17 mouse cellular contexts compared by ENCODE assay signal in genomic region chr12:16726229-16726628, GRCm38 (mm10).
DNase-seq lines count a peak whose midpoint lies in the region; ATAC-seq and TF ChIP-seq lines count a peak whose summit lies in the region.
"Had no signal": no experiment of that assay in that cellular context is flagged by ENCODE, and none has a peak within 500 bp of the region (broad histone marks: within the 10 kb centered on the region; RNA-seq: fewer than 3 reads in every experiment).

No protein-coding gene starts in this region.

- 27% methylated on average over 3 of the region's 3 CpGs for WGBS in heart, embryonic 15.5 days
- WGBS in intestine, embryonic 14.5 days = 50% methylated on average over 3 of the region's 3 CpGs
- WGBS in intestine, postnatal 0 days = 37% methylated on average over 3 of the region's 3 CpGs
- WGBS in liver, embryonic 16.5 days (ENCODE audit: insufficient replicate concordance) = 26% methylated on average over 3 of the region's 3 CpGs

- no peak overlapping the region for H3K4me2 ChIP-seq in heart, embryonic 15.5 days
- no peak overlapping the region for H3K4me2 ChIP-seq in intestine, embryonic 14.5 days (ENCODE audit: low read length)
- H3K4me2 ChIP-seq in intestine, postnatal 0 days (replicated peaks; ENCODE audit: low read depth) = no peak overlapping the region
- no peak overlapping the region for H3K4me2 ChIP-seq in liver, embryonic 16.5 days (ENCODE audit: low read depth, low read length)
- H3K4me2 ChIP-seq: forebrain, embryonic 15.5 days; midbrain, embryonic 12.5 days had no signal

- no peak for TF ChIP-seq CTCF in intestine, postnatal 0 days (IDR thresholded peaks at IDR 0.05; ENCODE audit: low read depth)

- no peak overlapping the region for H3K4me3 ChIP-seq in heart, embryonic 15.5 days
- no peak overlapping the region for H3K4me3 ChIP-seq in intestine, embryonic 14.5 days (ENCODE audit: low read depth, low read length)
- H3K4me3 ChIP-seq in intestine, postnatal 0 days (ENCODE audit: low read depth, low read length) = no peak overlapping the region
- H3K4me3 ChIP-seq in liver, embryonic 16.5 days (ENCODE audit: low read depth, low read length) = no peak overlapping the region
- H3K4me3 ChIP-seq: forebrain, embryonic 15.5 days; gastrocnemius, adult 2 months; midbrain, embryonic 12.5 days; myocyte had no signal

- H3K9ac ChIP-seq in heart, embryonic 15.5 days = no peak overlapping the region
- H3K9ac ChIP-seq in intestine, embryonic 14.5 days (ENCODE audit: low read length) = no peak overlapping the region
- H3K9ac ChIP-seq in intestine, postnatal 0 days (ENCODE audit: low read depth, low read length) = no peak overlapping the region
- no peak overlapping the region for H3K9ac ChIP-seq in liver, embryonic 16.5 days (ENCODE audit: low read depth, low read length)
- H3K9ac ChIP-seq: forebrain, embryonic 15.5 days; midbrain, embryonic 12.5 days had no signal

- no peak for DNase-seq in heart, adult 11 months
- DNase-seq in intestine, embryonic 14.5 days (ENCODE audit: low spot score) = peak; percentile 61
- DNase-seq in B cell, adult 2 months = no peak
- DNase-seq in cerebellum, postnatal 14 days = no peak
- no peak for DNase-seq in retina, postnatal 1 day
- DNase-seq: cerebellum, postnatal 10 days; gastrocnemius, adult 2 months; lung, adult 18-20 months had no signal

- ATAC-seq in heart, embryonic 15.5 days (replicated peaks; ENCODE audit: insufficient number of reproducible peaks, insufficient read depth, low FRiP score, low read depth) = 0 out of 2 replicates have a peak, but pooled peaks have one; percentile 19
- peak; percentile 95 for ATAC-seq in intestine, embryonic 14.5 days (replicated peaks; ENCODE audit: low FRiP score, low TSS enrichment, low read depth)
- ATAC-seq in intestine, postnatal 0 days = peak; percentile 99
- peak; percentile 93 for ATAC-seq in liver, embryonic 16.5 days (ENCODE audit: low read depth)
- ATAC-seq: forebrain, embryonic 15.5 days had no signal

- H3K27me3 ChIP-seq in heart, embryonic 15.5 days = no peaks in the 10 kb centered on the region
- no peaks in the 10 kb centered on the region for H3K27me3 ChIP-seq in intestine, embryonic 14.5 days (replicated peaks; ENCODE audit: control insufficient read depth, insufficient read depth, low read length)
- no peaks in the 10 kb centered on the region for H3K27me3 ChIP-seq in intestine, postnatal 0 days (replicated peaks; ENCODE audit: control insufficient read depth, insufficient read depth, low read length)
- H3K27me3 ChIP-seq in liver, embryonic 16.5 days (ENCODE audit: control insufficient read depth, insufficient read depth, low read depth, low read length) = no peaks in the 10 kb centered on the region
- H3K27me3 ChIP-seq: forebrain, embryonic 15.5 days; midbrain, embryonic 12.5 days had no signal

- peaks cover 7% of the 10 kb centered on the region for H3K4me1 ChIP-seq in heart, embryonic 15.5 days (replicated peaks)
- H3K4me1 ChIP-seq in intestine, embryonic 14.5 days (replicated peaks; ENCODE audit: control insufficient read depth, insufficient read depth, low read length) = peaks cover 7% of the 10 kb centered on the region; the same call in 1 of the 2 replicates
- H3K4me1 ChIP-seq in intestine, postnatal 0 days (replicated peaks; ENCODE audit: control insufficient read depth, insufficient read depth, low read length) = peaks cover 7% of the 10 kb centered on the region; the same call in 1 of the 2 replicates
- H3K4me1 ChIP-seq in liver, embryonic 16.5 days (ENCODE audit: control insufficient read depth, low read depth, low read length) = peaks cover 5% of the 10 kb centered on the region
- H3K4me1 ChIP-seq: forebrain, embryonic 15.5 days had no signal

- H3K9me3 ChIP-seq in heart, embryonic 15.5 days (replicated peaks) = no peaks in the 10 kb centered on the region
- no peaks in the 10 kb centered on the region for H3K9me3 ChIP-seq in intestine, embryonic 14.5 days (ENCODE audit: control insufficient read depth, low read length)
- H3K9me3 ChIP-seq in intestine, postnatal 0 days (ENCODE audit: control insufficient read depth) = no peaks in the 10 kb centered on the region
- no peaks in the 10 kb centered on the region for H3K9me3 ChIP-seq in liver, embryonic 16.5 days (replicated peaks; ENCODE audit: control insufficient read depth, low read length)
- H3K9me3 ChIP-seq: forebrain, embryonic 15.5 days; G1E; midbrain, embryonic 12.5 days had no signal

- H3K36me3 ChIP-seq in heart, embryonic 15.5 days = no peaks in the 10 kb centered on the region
- H3K36me3 ChIP-seq in intestine, embryonic 14.5 days (ENCODE audit: control insufficient read depth, insufficient read depth, low read length) = 0 out of 2 replicates have a peak, but pooled peaks cover 3% of the 10 kb centered on the region
- H3K36me3 ChIP-seq in intestine, postnatal 0 days (ENCODE audit: control insufficient read depth, insufficient read depth) = no peaks in the 10 kb centered on the region
- no peaks in the 10 kb centered on the region for H3K36me3 ChIP-seq in liver, embryonic 16.5 days (ENCODE audit: control insufficient read depth, insufficient read depth)
- H3K36me3 ChIP-seq: forebrain, embryonic 15.5 days; G1E had no signal

- no peak overlapping the region for H3K27ac ChIP-seq in heart, embryonic 15.5 days
- peak overlapping the region; percentile 59; the same call in 1 of the 2 replicates for H3K27ac ChIP-seq in intestine, embryonic 14.5 days (ENCODE audit: low read depth)
- peak overlapping the region; percentile 60 for H3K27ac ChIP-seq in intestine, postnatal 0 days (ENCODE audit: low read depth, low read length)
- peak overlapping the region; percentile 62 for H3K27ac ChIP-seq in liver, embryonic 16.5 days (ENCODE audit: low read length)
- H3K27ac ChIP-seq: forebrain, embryonic 15.5 days; gastrocnemius, adult 2 months; kidney, postnatal 0 days; macrophage; midbrain, embryonic 12.5 days had no signal

Comparison
In these comparisons a context has a peak if more than half of its experiments do, and no peak if none do; other contexts are left out.
1. ATAC-seq: peak in every context shown above with its lines; median percentile 99 in intestine, postnatal 0 days; 95 in intestine, embryonic 14.5 days; 93 in liver, embryonic 16.5 days; 19 in heart, embryonic 15.5 days.